Mouse (Mus musculus): Measurements from ENCODE around the gene Mpzl1. TPM values are rescaled to one million over a fixed set of nuclear protein-coding genes. Genes with fewer than 3 reads are reported as not detected.

Gene Mpzl1
- polyA plus RNA-seq, 1 experiment from 2014 or later, result 119 TPM

GRCm38 (mm10) chr1:165581255-165581654, 53.1 kb downstream of the Mpzl1 start:
- Histone ChIP-seq H3K36me3 (replicated peaks) (no peaks in the 10 kb centered on the region), H3K27me3 (ENCODE audit: poor library complexity, severe bottlenecking) (no peaks in the 10 kb centered on the region), H3K9me3 (no peaks in the 10 kb centered on the region; the same call in 1 of the 2 replicates), H3K4me3 (no peak overlapping the region), H3K4me1 (peaks cover 12% of the 10 kb centered on the region; the same call in 1 of the 2 replicates), H3K27ac (no peak overlapping the region)
- 96% methylated on average over 3 of the region's 3 CpGs for WGBS
- no peak for DNase-seq (ENCODE audit: extremely low spot score, low spot score)

- H3K4me3 ChIP-seq, result no peak overlapping the region
- peaks cover 3% of the 10 kb centered on the region; the same call in 1 of the 2 replicates for H3K4me1 ChIP-seq
- no peak overlapping the region for H3K27ac ChIP-seq
- no peak for DNase-seq (ENCODE audit: extremely low spot score, low spot score)
- H3K36me3 ChIP-seq (replicated peaks), result no peaks in the 10 kb centered on the region
- H3K27me3 ChIP-seq (ENCODE audit: poor library complexity, severe bottlenecking), result no peaks in the 10 kb centered on the region
- no peaks in the 10 kb centered on the region; the same call in 1 of the 2 replicates for H3K9me3 ChIP-seq
- WGBS, result 47% methylated on average over 5 of the region's 5 CpGs
These were observed 55.0 kb downstream of the Mpzl1 start for GRCm38 (mm10) chr1:165579332-165579731.

GRCm38 (mm10) chr1:165576459-165577112, 57.8 kb downstream of the Mpzl1 start:
- H3K27ac ChIP-seq, result no peak overlapping the region
- DNase-seq (ENCODE audit: extremely low spot score, low spot score), result no peak
- no peaks in the 10 kb centered on the region for H3K36me3 ChIP-seq (replicated peaks)
- no peaks in the 10 kb centered on the region for H3K27me3 ChIP-seq (ENCODE audit: poor library complexity, severe bottlenecking)
- no peaks in the 10 kb centered on the region for H3K4me1 ChIP-seq
- 86% methylated on average over 9 of the region's 9 CpGs for WGBS
- no peak overlapping the region for H3K4me3 ChIP-seq
- H3K9me3 ChIP-seq, result no peaks in the 10 kb centered on the region; the same call in 1 of the 2 replicates

GRCm38 (mm10) chr1:165576005-165576404, 58.3 kb downstream of the Mpzl1 start:
- WGBS, result 90% methylated on average over 4 of the region's 4 CpGs
- no peak for DNase-seq (ENCODE audit: extremely low spot score, low spot score)
- no peak overlapping the region for H3K4me3 ChIP-seq

GRCm38 (mm10) chr1:165567466-165567865, 66.9 kb downstream of the Mpzl1 start:
- Histone ChIP-seq H3K4me1 (no peaks in the 10 kb centered on the region), H3K36me3 (replicated peaks) (no peaks in the 10 kb centered on the region), H3K27me3 (ENCODE audit: poor library complexity, severe bottlenecking) (no peaks in the 10 kb centered on the region), H3K4me3 (no peak overlapping the region), H3K27ac (no peak overlapping the region), H3K9me3 (no peaks in the 10 kb centered on the region)
- 84% methylated on average over 7 of the region's 7 CpGs for WGBS
- no peak for DNase-seq (ENCODE audit: extremely low spot score, low spot score)

More at GRCm38 (mm10) chr1:165576005-165576404, 58.3 kb downstream of the Mpzl1 start:
- Histone ChIP-seq H3K4me1 (no peaks in the 10 kb centered on the region), H3K27me3 (ENCODE audit: poor library complexity, severe bottlenecking) (no peaks in the 10 kb centered on the region), H3K36me3 (replicated peaks) (no peaks in the 10 kb centered on the region), H3K27ac (no peak overlapping the region), H3K9me3 (no peaks in the 10 kb centered on the region; the same call in 1 of the 2 replicates)

- H3K4me1 ChIP-seq, result no peaks in the 10 kb centered on the region
- no peak overlapping the region for H3K4me3 ChIP-seq
- WGBS, result 93% methylated on average over 4 of the region's 4 CpGs
These were observed 69.1 kb downstream of the Mpzl1 start for GRCm38 (mm10) chr1:165565283-165565682.

GRCm38 (mm10) chr1:165559073-165559472, 75.3 kb downstream of the Mpzl1 start:
- no peaks in the 10 kb centered on the region for H3K27me3 ChIP-seq (ENCODE audit: poor library complexity, severe bottlenecking)
- H3K27ac ChIP-seq, result no peak overlapping the region
- 92% methylated on average over 9 of the region's 9 CpGs for WGBS
- no peaks in the 10 kb centered on the region for H3K9me3 ChIP-seq
- no peaks in the 10 kb centered on the region for H3K4me1 ChIP-seq
- H3K4me3 ChIP-seq, result no peak overlapping the region
- no peaks in the 10 kb centered on the region for H3K36me3 ChIP-seq (replicated peaks)
- no peak for DNase-seq (ENCODE audit: extremely low spot score, low spot score)

More at GRCm38 (mm10) chr1:165565283-165565682, 69.1 kb downstream of the Mpzl1 start:
- Histone ChIP-seq H3K36me3 (replicated peaks) (no peaks in the 10 kb centered on the region), H3K27ac (no peak overlapping the region), H3K27me3 (ENCODE audit: poor library complexity, severe bottlenecking) (no peaks in the 10 kb centered on the region), H3K9me3 (no peaks in the 10 kb centered on the region)
- DNase-seq (ENCODE audit: extremely low spot score, low spot score), result no peak

GRCm38 (mm10) chr1:165556711-165557110, 77.6 kb downstream of the Mpzl1 start:
- no peak for DNase-seq (ENCODE audit: extremely low spot score, low spot score)
- no peaks in the 10 kb centered on the region for H3K27me3 ChIP-seq (ENCODE audit: poor library complexity, severe bottlenecking)
- 72% methylated on average over 2 of the region's 2 CpGs for WGBS
- H3K4me3 ChIP-seq, result no peak overlapping the region
- peaks cover 9% of the 10 kb centered on the region; the same call in 1 of the 2 replicates for H3K9me3 ChIP-seq
- H3K36me3 ChIP-seq (replicated peaks), result no peaks in the 10 kb centered on the region
- H3K4me1 ChIP-seq, result no peaks in the 10 kb centered on the region
- no peak overlapping the region for H3K27ac ChIP-seq

Other genes starting within 250 kb of the Mpzl1 start
- 5.8 and 6.5 TPM in 2 replicates for gene Dcaf6, start 174.1 kb downstream of the Mpzl1 start, polyA plus RNA-seq (2016; fragmentation: Nextera tagmentation; extraction: Ambion mirVana)
- gene Mpc2, start 173.9 kb downstream of the Mpzl1 start, polyA plus RNA-seq (2016; fragmentation: Nextera tagmentation; extraction: Ambion mirVana), result 79.7 and 90.0 TPM in 2 replicates
- 0.11 TPM in 1 of 2 replicates, not detected in the other for gene Adcy10, start 149.4 kb downstream of the Mpzl1 start, polyA plus RNA-seq (2016; fragmentation: Nextera tagmentation; extraction: Ambion mirVana)
- gene Rcsd1, start 75.2 kb upstream of the Mpzl1 start, polyA plus RNA-seq (2016; fragmentation: Nextera tagmentation; extraction: Ambion mirVana), result 8.3 and 8.4 TPM in 2 replicates
- gene Creg1, start 129.2 kb upstream of the Mpzl1 start, polyA plus RNA-seq (2016; fragmentation: Nextera tagmentation; extraction: Ambion mirVana), result 33.7 and 34.3 TPM in 2 replicates
- gene Cd247, start 154.1 kb upstream of the Mpzl1 start, polyA plus RNA-seq (2016; fragmentation: Nextera tagmentation; extraction: Ambion mirVana), result 1.2 and 1.4 TPM in 2 replicates

Measured in forebrain, embryonic 10.5 days (tissue).